Mouse (Mus musculus) C2C12 (cell line): Measurements from ENCODE around the gene Proser3.

ENCODE experiments used
- CTCF ChIP-seq: IDR thresholded peaks from one replicate; pipeline ENCODE4 v1.5.1; 2011; ENCODE audit not compliant: control insufficient read depth, insufficient read depth, insufficient read length
- MYOG ChIP-seq: IDR thresholded peaks from one replicate; pipeline ENCODE4 v1.6.1; 2011; ENCODE audit not compliant: control insufficient read depth, insufficient read length; ENCODE audit errors: extremely low read depth

GRCm38 (mm10) chr7:30599933-30600353, 47.8 kb upstream of the Proser3 start:
- TF ChIP-seq CTCF, result no peak
- TF ChIP-seq MYOG, result no peak
